In the genomic region with DNA sequence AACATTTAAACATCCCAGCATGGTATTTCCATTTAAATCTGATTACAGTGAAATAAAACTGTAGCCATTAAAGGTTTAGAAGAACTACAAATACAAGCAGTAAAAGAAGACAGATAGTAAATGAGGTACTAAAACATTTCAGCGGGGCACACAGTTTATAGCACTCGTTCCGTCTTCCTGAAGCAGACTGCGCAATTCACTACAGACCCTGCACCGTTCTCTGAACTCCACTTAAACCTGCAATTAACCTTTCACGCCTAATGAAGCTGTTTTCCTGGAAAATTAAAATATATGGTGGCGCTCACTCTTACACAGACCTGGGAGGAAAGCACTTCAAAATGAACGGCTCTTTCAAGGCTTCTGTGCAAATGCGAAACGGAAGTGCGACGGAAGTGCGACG, we compare ENCODE assay signal across 11 mouse cellular contexts.
"Had no signal": no experiment of that assay in that cellular context is flagged by ENCODE, and none has a peak within 500 bp of the region (broad histone marks: within the 10 kb centered on the region; RNA-seq: fewer than 3 reads in every experiment).

No protein-coding gene starts in this region.

- ATAC-seq: intestine, postnatal 0 days; liver, embryonic 12.5 days had no signal

- H3K9me3 ChIP-seq: liver, embryonic 12.5 days; midbrain, embryonic 10.5 days had no signal

- H3K9ac ChIP-seq: liver, embryonic 12.5 days; lung, embryonic 14.5 days had no signal

- H3K4me1 ChIP-seq: liver, embryonic 12.5 days had no signal

- H3K36me3 ChIP-seq: liver, embryonic 12.5 days; midbrain, embryonic 10.5 days had no signal

- DNase-seq: kidney, postnatal 14 days; lung, postnatal 10 days; lung, postnatal 4 days; midbrain, embryonic 14.5 days; right cerebral cortex, postnatal 14 days; thymus, postnatal 36 days had no signal

- H3K27ac ChIP-seq: left cerebral cortex, adult 2 months; liver, embryonic 12.5 days; midbrain, embryonic 10.5 days had no signal

- H3K4me3 ChIP-seq: left cerebral cortex, adult 2 months; liver, embryonic 12.5 days; midbrain, embryonic 10.5 days had no signal

- H3K4me2 ChIP-seq: liver, embryonic 12.5 days; lung, embryonic 14.5 days had no signal

- H3K27me3 ChIP-seq: liver, embryonic 12.5 days had no signal
